Mouse (Mus musculus) left cerebral cortex, postnatal 36 days (tissue): ENCODE measurements at regions not wholly inside any gene's neighbourhood (a gene's known extent, or its start where the extent isn't known, plus 50 kb on each side); places are given as distances from the start of the nearest gene placed in this dataset.
A peak's percentile ranks its signal among the peaks of the same experiment; 100 is the strongest.
"Not testable (repeated sequence)": the region's sequence is repeated elsewhere in the genome, so short reads cannot be mapped to it uniquely, and the experiment has no call there.

Experiments
- DNase-seq, 2 experiments: peaks; one replicate each; pipeline ENCODE4 v3.0.0; 2021 to 2022; ENCODE audit warnings: low spot score in 2 of 2, mixed read lengths in 1 of 2
- intact Hi-C: fragments of 180-260 bp; cut with DNase I; formaldehyde crosslinking; loops from one replicate; pipeline ENCODE4 v1.15.1; 2025

GRCm38 (mm10) chr4:75466880-75467327 lies 188.8 kb upstream of the Dmac1 start:
- intact Hi-C loops, result no loop called here
- DNase-seq, result no peak

DNA sequence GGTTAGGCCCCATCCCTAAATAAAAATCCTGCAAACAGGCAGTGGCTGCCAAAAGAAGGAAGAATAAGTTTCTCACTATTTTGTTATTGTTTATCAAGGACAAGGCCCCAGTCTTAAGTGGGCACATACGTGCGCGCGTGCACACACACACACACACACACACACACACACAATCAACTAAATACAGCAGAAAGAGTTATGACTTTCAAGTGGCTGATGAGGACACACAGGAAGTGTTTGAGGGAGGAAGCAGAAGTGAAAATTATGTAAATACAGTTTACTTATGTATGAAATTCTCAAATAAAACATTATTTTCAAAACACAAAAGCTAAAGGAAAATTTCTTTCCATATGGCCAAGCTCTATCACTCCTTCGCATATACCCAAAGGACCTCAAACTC lies 185.5 kb upstream of the Dmac1 start:
- intact Hi-C loops, result no loop called here
- DNase-seq, result no peak

DNA sequence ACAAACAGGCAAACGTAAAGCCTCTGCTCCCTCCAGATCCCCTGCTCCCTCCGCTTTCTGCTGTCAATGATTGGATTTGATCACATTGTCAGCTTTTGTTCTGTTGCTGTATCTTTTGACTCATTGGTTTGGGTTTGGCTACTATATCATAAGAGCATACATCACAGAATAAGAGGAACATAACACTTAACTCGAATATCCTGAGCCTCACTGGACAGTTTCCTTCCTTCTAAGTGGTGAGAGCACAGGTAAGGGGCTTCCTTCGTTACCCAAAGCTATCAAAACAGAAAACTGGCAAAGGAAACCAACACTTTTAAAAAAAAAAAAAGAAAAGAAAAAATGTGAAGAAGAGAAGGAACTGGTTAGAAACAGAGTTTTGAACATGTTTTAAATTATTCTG lies 171.4 kb upstream of the Dmac1 start:
- intact Hi-C loops, result no loop called here
- no peak for DNase-seq

- intact Hi-C loops, result no loop called here
- no peak for DNase-seq
Measured at GRCm38 (mm10) chr4:75423296-75423695, 145.2 kb upstream of the Dmac1 start.

DNA sequence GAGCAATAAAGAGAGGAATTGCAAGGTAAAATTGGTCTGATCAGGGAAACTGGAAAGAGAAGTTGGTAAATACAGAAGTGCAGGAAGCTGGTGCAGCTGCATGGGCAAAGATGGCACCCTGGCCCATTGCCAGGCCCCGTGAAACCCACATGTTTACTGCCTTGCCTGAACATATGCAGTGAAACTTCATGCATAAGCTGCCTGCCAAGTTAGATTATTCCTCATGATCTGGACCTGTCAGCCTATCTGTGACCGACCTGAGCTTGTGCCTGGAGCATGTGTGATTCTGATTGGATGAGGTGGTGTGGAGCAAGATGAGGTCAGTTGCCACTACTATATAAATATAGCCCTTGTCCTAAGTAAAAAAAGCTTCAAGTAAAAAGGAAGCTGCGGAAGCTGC lies 122.6 kb upstream of the Dmac1 start:
- DNase-seq, intact Hi-C loops: not testable (repeated sequence)

- intact Hi-C loops, result no loop called here
- DNase-seq, result no peak
Measured at GRCm38 (mm10) chr4:75394992-75395391, 116.9 kb upstream of the Dmac1 start.

DNA sequence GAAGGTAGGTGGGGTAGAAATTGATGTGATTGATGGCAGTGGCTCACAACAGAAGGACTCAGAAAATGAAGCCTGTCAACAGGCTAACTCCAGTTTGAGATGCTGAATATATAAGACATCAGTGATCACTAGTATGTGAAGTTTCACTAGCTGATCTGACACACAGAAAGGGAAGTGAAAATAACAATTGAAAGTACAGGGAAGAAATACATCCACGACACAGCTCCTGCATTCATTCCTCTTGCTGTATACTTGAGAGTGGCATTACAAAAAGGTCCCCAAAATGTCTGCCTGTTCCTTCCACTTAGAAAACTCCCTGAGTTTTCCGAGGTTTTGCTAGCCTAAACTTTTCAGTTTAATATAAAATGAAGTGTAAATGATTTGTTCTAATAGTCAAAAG lies 116.2 kb upstream of the Dmac1 start:
- intact Hi-C loops, result no loop called here
- no peak for DNase-seq

- intact Hi-C loops, result no loop called here
- DNase-seq, result no peak
Measured at GRCm38 (mm10) chr4:75386271-75386938, 108.3 kb upstream of the Dmac1 start.

- intact Hi-C loops, result no loop called here
- peak in 1 of 2 experiments; percentile 4 for DNase-seq
Measured at GRCm38 (mm10) chr4:75359496-75359895, 81.4 kb upstream of the Dmac1 start.

GRCm38 (mm10) chr4:75355621-75356020 lies 77.5 kb upstream of the Dmac1 start:
- intact Hi-C loops, result no loop called here
- DNase-seq, result no peak

GRCm38 (mm10) chr4:75334496-75334895 lies 56.4 kb upstream of the Dmac1 start:
- intact Hi-C loops, result no loop called here
- DNase-seq, result no peak

- intact Hi-C loops, result no loop called here
- DNase-seq, result no peak
Measured at GRCm38 (mm10) chr4:75332791-75333190, 54.7 kb upstream of the Dmac1 start.

DNA sequence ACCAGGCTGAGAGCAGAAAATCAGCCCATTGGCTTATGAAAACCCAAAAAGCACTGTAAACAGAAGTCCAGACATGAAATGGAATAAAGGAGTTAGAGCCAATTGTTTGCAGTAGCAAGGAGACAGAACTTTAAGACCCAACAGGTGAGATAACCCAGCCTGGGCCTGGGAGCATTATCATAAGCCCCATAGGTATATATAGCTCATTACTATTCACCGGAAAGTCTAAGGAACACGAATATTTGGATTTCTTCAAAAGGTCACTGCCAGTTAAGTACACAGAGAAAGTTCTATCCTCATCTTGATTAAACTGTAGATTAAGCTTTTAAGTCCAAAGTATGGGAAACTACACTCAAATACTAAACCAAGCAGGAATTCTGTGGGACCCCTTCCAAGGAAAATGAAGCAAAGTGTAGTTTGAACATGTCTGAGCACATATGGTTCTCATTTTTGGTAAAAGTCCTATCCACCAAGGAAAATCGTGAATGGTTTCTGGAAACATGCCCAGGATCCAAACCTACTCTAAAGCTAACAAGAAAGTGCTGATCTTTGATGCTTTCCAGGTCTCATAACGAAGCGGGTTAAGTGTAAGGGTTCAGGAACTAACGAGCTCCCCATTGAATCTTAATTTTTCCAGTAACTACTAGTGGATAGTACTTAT lies 51.5 kb upstream of the Dmac1 start:
- intact Hi-C loops, result no loop called here

More for the DNA sequence above, 51.5 kb upstream of the Dmac1 start:
- no peak for DNase-seq
